Mouse (Mus musculus): ENCODE measurements around the gene B9d2. TPM values are rescaled to one million over a fixed set of nuclear protein-coding genes. Genes with fewer than 3 reads are reported as not detected.

The B9d2 gene
- total RNA-seq, 2 experiments from 2014 or later = 21.5 to 24.1 TPM

GRCm38 (mm10) chr7:25729396-25729795 is 48.8 kb downstream of the B9d2 start:
- no peak for DNase-seq (ENCODE audit: low spot score in 2 of 2)

GRCm38 (mm10) chr7:25729862-25730261 is 49.3 kb downstream of the B9d2 start:
- no peak for DNase-seq (ENCODE audit: low spot score in 2 of 2)

- no peak for DNase-seq (ENCODE audit: low spot score in 2 of 2)
Observed at GRCm38 (mm10) chr7:25731294-25732055, 50.9 kb downstream of the B9d2 start.

- DNase-seq (ENCODE audit: low spot score in 2 of 2) = no peak
Observed at GRCm38 (mm10) chr7:25734991-25735390, 54.4 kb downstream of the B9d2 start.

Other genes with a start within 250 kb of the B9d2 start
- gene Ceacam1, start 203.2 kb upstream of the B9d2 start, total RNA-seq (2021) = 10 to 100 TPM; 14.9 to 21.4 TPM
- 1 to 10 TPM; 1.7 to 1.9 TPM for gene Ceacam2, start 140.9 kb upstream of the B9d2 start, total RNA-seq (2021)
- gene Erich4, start 64.9 kb upstream of the B9d2 start, total RNA-seq (2021) = 1 to 10 TPM in 1 of 2 experiments, not detected in 1; 2.5 TPM
- gene Dmac2, start 61.4 kb upstream of the B9d2 start, total RNA-seq (2021) = 10 to 100 TPM; 34.3 to 34.5 TPM
- gene B3gnt8, start 54.1 kb upstream of the B9d2 start, total RNA-seq (2021) = 1 to 10 TPM; 4.4 to 7.6 TPM
- gene Bckdha, start 21.8 kb upstream of the B9d2 start, total RNA-seq (2021) = 100 to 1,000 TPM; 103 to 112 TPM
- gene Exosc5, start 21.6 kb upstream of the B9d2 start, total RNA-seq (2021) = 10 to 100 TPM; 50.6 to 53.0 TPM
- 1 to 10 TPM in 1 of 2 experiments, under 1 TPM in 1; 0.76 to 1.9 TPM for gene Tmem91, start 5.6 kb upstream of the B9d2 start, total RNA-seq (2021)
- 10 to 100 TPM; 47.3 to 48.9 TPM for gene Tgfb1, start 6.2 kb downstream of the B9d2 start, total RNA-seq (2021)
- gene Ccdc97, start 38.3 kb downstream of the B9d2 start, total RNA-seq (2021) = 10 to 100 TPM; 49.4 to 51.5 TPM
- gene Hnrnpul1, start 74.0 kb downstream of the B9d2 start, total RNA-seq (2021) = 100 to 1,000 TPM; 167 to 177 TPM
- gene Axl, start 107.9 kb downstream of the B9d2 start, total RNA-seq (2021) = 100 to 1,000 TPM; 100 to 102 TPM
- gene Cyp2s1, start 136.1 kb downstream of the B9d2 start, total RNA-seq (2021) = 1 to 10 TPM; 4.8 to 7.7 TPM
- gene Cyp2b10, start 216.8 kb downstream of the B9d2 start, total RNA-seq (2021) = 1 to 10 TPM in 1 of 2 experiments, under 1 TPM in 1; 0.14 to 1.2 TPM